Mouse (Mus musculus): ENCODE results near the gene Ube2j1.

DNA sequence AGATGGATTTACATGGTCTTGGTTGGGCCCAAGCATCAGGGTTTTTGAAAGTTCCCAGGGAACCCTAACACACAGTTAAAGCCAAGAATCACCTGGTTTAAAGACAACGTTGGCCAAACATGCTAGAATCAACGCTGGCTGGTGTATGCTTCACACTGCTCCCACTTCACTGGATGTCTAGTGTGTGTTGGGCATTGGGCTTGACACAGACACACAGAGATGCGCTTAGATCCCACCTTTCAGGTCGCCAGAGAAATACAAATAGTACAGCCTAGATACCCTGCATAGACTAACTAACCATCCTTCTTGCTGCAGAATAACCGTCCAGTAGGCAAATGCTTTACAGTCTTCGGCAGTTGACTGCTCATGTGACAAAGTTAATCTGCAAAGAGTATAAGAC is 39.1 kb downstream of the Ube2j1 start:
- TF ChIP-seq CTCF (IDR thresholded peaks at IDR 0.05; ENCODE audit: borderline replicate concordance, insufficient read depth, low read length) (no peak), POLR2A (IDR thresholded peaks at IDR 0.05; ENCODE audit: low read depth, low read length) (no peak)
